Mouse (Mus musculus) common myeloid progenitor, adult 5-6 weeks (primary cell): Measurements from ENCODE around the gene Sdk2. TPM values are rescaled to one million over a fixed set of nuclear protein-coding genes. Genes with fewer than 3 reads are reported as not detected.

Source experiments
- ATAC-seq: replicated peaks from 2 replicates; pipeline ENCODE4 v1.8.0; 2016; ENCODE audit warnings: low read depth, mild to moderate bottlenecking, moderate TSS enrichment, inconsistent platforms; ENCODE audit not compliant: poor library complexity, severe bottlenecking
- total RNA-seq: library from RNA; stranded (forward); fragments of 200-1000, 187-1606 nt; gene quantifications from 2 replicates; pipeline ENCODE4 v1.2.3, GENCODE M21; 2017

Sdk2 gene
- total RNA-seq, 1 experiment from 2014 or later, result not detected

DNA sequence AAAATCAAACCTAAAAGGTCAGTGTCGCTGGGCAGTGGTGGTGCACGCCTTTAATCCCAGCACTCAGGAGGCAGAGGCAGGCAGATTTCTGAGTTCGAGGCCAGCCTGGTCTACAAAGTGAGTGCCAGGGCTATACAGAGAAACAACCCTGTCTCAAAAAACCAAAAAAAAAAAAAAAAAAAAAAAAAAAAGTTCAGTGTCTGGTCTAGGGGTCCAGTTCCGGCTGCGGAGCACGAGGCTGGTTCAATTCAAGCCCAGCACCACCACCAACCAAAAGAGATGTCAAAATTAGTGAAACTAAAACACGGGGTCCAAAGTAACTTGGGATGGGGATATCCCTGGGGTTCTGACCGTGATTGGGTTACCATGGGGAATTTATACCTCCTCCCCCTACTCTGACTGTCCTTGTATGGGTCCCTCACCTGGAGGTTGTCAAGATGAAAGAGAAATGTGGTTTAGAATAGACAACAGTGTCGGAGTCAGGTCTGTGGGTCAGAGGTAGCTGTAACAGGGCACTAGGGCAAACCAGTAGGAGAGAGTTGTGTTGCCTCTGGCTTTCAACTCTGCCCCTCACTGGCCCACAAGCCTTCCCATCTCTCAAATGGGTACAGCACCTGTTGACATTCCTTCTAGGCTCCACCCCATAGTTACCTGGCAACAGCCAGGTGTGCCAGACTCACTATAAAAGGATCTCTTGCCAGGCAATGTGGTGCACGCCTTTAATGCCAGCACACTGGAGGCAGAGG is 314.0 kb downstream of the Sdk2 start:
- ATAC-seq, result no peak

DNA sequence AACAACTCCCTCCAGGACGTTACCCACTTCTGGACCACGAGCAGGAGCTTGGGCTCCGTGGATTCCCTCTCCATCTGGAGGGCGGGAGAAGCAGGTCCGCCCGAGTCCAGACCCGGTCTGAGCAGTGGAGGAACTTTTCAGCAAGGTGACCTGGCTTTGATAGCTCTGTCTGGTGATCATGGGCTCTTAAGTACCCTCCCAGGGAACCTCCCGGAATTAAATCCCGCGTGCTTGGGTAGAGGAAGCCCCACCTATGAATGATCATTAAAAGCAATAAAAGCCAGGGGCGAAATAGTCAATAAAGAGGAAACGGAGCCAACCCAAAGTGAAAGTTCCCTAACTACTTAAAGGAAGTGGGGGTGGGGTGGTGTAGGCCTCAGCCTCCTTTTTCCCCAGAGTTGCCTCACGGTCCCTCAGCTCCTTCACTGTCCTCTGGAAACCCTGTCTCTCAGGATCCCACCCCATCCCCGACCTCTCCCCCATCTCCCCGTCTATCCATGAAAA is 314.6 kb downstream of the Sdk2 start:
- no peak; the same call in 1 of the 2 replicates for ATAC-seq

DNA sequence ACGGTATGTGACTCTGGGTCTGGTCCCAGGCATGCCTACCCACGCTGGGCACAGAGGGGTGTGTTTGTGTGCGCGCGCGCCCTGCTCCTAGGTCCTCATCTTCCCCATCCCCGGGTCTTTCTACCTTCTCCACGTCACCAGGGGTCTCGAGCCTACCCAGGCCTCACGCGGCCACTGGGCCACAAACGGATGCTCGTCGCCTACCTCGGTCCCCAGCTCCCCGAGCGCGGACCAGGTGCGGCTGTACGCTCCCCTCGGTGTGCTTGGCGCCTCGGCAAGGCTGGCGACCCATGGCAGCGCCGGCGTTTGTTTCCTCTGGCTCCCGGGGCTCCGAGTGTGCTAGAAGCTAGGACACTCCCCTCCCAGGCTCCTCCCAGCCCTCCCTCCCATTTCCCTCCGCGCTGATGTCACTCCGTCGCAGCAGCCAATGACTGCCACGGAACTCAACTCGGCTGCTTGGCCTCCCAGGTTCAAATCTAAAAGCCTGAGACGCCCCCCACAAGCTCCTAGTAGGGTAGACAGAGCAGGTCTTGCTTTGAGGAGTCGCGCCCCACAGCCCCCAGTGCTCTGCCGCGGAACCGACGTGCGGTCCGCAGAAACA is 315.3 kb downstream of the Sdk2 start, which contains the start of gene Cdc42ep4:
Gene Cdc42ep4 (minus strand): TSS at position 398 of the 601 bp plus-strand sequence.
- peak; percentile 60 for ATAC-seq

DNA sequence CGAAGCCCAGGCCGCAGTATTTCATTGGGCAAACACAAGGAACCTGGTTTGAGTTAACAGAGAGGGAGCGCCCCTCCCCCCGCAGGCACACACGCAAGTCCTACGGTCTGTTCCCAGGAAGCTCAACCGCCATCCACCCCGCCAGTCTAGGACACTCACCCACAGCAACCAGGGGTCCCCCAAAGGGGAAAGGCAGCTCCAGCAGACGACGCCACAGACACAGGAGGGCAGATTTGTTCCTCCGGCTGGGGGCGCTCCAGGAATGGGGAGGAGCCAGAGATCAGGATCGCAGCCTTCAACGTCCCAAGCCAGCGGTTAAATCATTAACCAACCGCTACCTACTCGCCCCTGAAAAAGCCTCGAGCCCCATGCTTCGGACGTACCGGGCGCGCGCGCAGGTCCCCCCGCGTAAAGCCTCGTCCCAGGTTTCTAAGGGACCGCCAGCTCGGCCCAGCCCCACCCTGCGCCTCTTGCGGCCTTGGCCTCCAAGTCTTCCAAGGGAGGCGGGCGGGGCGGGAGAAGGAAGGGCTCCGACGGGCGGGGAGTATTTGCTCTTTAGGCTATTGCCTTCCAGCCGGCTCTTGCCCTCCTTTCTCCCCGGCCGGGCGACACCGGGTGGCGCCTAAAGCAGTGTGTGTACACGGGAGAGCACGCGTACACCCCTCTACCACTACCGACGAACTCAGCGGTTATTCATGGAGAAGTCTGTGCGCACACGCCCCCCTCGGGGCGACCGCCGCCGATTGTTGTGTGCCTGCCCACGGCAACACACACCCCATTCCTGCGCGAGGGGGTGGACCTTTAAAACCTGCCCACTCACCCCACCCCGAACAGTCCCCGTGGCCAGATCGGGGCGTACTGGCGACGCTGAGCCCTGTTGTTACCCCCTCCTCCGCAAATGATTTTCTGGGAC is 316.0 kb downstream of the Sdk2 start:
- ATAC-seq, result peak; percentile 22

DNA sequence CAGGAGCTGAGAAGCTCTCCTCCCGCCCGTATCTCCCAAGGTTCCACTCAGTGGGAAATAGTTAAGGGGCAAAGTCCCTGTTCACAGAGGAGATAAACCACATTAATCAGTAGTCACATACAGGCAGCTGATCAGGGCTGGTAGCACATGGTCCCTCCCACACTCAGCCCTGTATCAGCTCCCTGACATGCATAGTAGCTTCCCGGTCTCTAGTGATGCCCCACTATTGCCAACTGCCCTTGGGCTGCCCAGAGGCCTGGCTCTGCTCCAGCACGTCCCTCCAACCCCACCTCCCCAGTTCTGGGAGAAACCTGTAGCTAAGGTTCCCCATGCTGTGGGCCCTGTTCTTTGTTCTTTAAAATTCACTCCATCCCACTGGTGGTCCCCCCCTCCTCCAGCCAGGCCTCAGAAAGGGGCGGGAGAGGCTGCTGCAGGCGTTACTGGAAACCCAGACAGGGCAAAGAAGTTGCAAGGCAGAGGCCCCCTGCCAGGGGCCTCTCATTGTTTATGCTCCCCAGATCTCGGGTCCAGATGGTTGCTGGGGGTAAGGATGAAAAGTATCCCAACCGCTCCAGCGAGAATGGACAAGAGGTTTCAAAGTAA is 317.0 kb downstream of the Sdk2 start:
- peak; percentile 19 for ATAC-seq

DNA sequence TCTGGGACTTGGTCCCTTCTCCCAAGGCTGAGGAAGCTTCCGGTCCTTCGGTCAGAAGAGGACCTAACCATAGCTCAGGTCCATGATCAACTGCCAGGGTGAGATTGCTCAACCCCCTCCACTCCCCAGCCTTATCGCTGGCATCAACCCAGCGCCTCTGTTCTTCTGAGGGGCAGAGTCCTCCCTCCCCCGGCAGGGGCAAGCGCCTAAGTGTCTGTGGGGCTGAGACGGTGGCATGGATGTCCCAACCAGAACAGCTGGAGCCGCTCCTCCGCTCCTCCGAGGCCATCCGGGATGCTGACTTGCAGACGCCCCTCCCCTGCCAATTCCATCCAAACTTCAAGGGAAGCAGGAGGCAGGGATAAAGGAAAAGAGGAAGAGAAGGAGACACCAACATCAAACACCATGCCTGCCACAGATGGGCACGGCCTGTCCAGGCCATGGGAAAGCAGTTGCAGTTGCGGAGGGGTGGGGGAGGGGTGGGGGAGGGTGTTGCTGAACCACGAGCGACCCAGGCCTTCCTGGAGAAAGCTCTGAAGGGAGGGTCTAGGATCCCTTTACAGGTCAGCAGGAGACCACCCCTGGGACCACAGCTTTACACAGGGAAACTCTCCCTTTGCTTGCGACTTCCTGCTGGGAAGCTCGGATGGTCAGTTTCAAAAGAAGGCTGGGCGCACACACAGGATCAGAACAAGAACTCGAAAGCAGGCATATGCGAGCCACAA is 317.9 kb downstream of the Sdk2 start:
- peak; percentile 41 for ATAC-seq

DNA sequence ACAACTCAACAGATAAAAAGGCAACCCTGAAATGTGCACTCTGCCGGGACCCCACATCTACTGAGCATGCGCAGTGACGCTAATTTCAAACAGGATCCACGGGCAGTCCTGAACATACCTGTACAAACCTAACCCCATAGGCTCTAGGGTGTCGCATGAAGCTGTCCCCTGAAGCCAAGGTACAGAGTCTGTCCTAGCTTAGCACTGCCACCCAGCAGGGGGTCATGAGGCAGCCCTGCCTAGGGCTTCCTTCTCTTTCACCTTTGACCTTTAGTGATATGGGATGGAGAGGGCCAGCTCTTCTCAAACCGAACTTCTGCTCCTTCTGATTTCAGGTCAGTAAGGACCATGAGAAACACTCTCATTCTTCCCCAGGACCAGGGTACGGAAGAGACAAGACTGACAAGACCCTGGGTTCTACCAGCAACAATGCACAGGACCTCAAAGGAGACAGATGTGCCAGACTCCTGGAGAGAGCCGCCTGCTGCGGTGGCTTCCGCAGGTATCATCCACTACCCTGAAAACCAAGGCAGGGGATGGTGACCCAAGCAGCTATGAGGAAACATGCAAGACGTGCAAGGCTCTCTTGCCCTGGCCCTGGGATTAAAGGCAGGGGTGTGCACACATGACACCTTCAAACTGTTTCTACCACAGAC is 319.0 kb downstream of the Sdk2 start:
- no peak for ATAC-seq

DNA sequence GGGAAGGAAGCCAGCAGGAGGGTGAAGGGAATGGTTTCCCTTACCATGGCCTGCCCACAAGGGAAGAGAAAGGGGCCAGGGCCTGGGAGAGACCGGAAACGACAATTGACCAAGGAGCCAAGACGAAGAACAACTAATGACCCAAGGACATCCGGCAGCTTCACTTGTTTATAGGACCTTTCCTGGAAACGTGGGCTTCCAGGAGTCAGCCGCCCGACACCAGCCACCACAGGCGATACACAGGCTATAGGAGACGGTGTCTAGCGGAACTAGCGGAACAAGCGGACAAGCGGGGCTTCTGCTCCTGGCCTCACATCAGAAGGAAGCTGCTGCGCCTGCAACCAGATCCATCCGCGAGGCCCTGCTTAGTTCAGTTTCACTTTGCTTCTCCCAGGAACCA is 319.8 kb downstream of the Sdk2 start:
- peak; percentile 23 for ATAC-seq

DNA sequence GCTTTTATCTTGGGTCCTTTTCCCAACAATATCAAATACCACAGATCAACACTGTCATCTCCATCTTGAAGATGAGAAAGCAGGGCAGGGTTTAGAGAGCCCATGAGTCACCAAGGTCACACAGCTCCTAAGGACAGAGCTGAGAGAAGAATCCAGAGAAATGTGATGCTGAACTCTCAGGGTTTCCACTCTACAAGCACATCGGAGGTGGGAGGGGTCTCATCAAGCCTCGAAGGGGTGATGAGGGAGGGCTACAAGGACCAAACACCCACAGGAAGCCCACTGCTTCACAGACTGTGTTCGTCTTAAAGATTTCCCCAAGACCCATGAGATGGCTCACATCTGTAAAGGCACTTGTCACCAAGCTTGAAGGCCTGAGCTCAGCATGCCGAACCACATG is 320.9 kb downstream of the Sdk2 start:
- ATAC-seq, result no peak

DNA sequence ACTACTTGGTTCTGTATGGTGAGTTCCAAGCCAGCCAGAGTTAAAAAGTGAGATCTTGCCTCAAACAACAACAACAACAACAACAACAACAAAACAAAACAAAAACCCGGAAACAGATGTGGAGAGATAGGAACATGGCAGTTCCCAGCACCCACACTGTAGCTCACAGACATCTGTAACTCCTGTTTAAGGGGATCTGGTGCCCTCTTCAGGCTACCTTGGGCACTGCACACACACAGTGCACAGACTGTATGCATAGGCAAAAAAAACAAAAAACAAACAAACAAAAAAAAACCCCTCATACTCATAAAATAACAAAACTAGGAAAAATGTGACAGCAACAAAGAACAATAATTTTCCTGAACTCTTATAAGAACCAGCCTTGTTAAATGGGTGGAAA is 323.8 kb downstream of the Sdk2 start:
- ATAC-seq, result no peak

DNA sequence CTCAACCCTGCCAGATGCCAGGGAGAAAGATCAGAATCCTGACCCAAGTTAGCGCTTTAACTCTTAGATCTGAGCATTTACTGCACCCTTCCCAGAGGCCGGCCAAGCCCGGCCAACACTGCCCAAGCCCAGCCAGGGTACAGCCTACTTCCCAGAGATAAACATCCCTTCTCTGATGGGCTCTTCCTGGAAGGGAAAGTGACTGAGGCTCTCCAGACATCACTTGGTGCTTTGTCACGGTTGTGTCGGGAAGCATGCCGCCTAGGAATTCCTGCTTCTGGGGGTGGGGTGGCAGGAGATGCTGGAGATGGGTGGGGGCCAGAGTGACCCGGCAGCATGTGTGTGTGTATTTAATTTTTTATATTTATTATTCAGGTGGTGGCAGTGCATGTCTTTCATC is 326.7 kb downstream of the Sdk2 start:
- no peak for ATAC-seq

DNA sequence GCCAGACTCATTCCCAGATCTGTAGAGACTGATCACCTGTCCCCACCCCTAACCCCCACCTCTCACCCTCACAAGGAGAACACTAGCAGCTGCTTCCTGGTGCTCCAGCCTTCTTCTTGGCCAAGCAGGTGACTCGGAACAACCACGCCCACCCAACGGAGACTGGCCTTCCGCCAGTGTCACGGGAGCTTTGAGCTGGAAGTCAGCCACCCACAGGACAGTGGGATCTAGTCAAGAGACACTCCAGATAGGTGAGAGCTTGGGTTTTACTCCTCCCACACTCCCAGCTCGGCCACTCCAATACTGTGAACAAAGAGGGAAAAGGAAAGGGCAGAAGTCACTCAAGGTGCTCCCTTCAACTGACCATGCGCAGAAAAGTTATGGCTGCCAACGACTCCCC is 327.6 kb downstream of the Sdk2 start:
- no peak for ATAC-seq

DNA sequence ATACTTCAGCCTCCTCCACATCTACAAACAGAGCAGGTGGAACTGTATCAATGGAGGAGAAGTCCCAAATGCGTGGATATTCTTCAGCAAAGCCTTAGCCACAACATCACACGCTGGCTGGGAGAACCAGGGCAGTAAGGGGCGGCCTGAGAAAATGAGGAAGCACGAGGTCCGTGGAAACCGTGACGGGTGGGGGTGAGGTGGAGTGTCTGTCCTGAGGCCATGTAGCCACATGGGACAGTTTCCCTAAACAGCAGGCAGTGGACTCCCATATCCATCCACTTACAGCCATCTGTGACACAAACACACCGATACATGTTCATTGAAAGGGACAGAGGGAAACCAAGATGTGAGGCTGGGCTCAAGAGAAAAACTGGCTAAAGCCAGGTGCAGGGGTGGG is 328.9 kb downstream of the Sdk2 start:
- ATAC-seq, result peak; percentile 76

DNA sequence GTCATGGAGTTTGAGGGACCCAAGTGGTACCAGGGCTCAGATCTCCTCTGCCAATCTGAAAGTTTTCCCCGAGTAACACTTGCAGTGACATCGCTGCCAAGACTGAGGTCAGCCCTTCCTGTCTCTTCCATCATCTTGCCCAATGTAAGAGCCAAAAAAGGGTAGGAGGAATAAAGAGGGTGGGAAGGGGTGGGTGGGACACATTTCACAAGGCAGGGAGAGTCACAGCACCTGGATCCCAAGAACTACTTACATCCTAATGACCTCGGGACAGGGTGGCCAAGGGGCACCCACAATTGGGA is 329.3 kb downstream of the Sdk2 start:
- ATAC-seq, result peak; percentile 15; the same call in 1 of the 2 replicates

DNA sequence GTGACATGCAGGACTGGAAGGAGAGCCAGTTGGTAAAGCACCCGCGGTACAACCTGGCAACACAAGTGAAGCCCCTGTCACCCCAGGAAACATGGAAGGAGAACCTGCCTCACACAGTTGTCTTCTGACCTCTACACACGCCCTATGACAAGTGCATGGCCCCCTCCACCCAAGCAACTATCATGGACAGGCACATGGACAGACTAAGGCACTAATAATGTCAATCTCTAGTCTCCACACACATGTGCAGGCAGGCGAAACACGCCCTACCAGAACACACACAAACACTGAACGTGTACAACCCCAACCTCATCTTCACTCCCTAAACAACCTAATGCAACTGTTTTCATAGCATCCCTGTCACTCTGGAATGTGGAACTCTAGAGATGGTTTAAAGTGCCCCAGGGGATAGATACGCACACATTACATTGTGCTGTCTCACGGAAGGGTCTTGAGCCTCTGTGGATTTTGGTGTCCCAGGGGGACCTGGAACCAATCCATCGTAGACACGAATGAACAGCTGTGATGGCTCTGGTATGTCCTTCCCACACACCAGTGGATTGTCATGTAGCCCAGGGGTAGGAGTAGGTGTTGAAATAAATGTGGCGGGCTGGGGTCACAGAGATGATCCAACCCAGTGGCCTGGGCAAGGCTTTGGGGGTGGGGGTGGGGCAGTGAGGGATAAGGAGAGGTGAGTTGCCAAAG is 329.8 kb downstream of the Sdk2 start:
- no peak for ATAC-seq

DNA sequence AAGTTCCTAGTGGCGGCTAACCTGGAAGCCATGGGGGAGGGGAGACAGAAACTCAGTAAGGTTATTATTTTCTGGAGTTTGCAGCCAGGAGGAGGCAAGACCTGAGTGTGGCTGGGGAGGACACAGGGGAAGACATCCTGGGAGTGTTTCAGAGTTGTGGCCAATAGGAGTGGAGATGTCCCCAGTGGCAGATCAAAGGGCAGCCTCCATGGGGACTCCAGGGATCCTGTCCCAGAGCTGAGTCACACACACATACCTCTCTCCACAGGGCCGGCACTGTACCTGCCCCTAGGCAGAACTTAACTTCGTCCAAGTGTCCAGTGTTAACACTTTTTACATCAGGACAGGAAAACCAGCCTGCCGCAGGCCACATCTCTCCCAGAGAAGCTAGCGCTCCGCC is 331.7 kb downstream of the Sdk2 start:
- ATAC-seq, result no peak

DNA sequence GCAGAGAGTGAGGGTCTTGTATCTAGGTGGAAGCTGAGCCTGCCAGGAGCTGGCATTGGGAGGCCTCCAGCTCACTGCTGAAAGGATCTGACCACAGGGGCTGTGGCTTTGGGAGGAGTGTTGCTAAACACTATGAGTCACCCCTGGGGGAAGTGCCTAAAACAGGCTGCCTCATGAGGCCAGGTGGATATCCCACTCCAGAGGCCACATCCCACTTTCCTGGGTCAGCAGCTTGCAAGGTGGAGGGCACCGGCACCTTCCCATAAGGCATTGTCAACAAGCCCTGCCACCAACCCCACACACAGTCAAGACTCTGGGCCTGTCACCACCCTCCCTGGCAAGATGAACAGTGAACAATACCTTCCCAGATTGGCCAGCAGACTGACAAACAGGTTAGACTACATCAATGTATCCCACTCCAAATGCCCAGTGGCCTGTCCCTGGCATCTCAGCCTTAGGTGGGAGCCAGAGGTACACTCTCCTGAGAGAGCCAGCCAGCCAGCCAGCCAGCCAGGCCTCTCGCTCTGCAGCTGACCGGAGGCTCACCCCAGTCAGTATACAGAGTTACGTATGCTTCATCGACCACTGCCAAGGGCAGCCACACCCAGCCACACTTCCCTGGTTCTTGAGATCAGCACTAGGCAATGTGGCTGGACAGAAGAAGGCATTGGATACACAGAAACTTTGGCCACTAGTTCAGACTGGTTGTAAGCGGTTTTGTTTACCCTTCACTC is 333.0 kb downstream of the Sdk2 start:
- ATAC-seq, result peak; percentile 75
